Mouse (Mus musculus) CH12.LX (cell line): ENCODE measurements around the gene Cc2d1b. TPM values are rescaled to one million over a fixed set of nuclear protein-coding genes. Genes with fewer than 3 reads are reported as not detected.

ENCODE experiments used
- DNase-seq: peaks from one replicate; pipeline ENCODE4 v3.0.0-alpha.2; 2013; ENCODE audit errors: extremely low read depth
- H3K27ac ChIP-seq: 2 replicates; pipeline ENCODE4 v1.5.1; 2012; ENCODE audit warnings: low read depth, mild to moderate bottlenecking, control low read depth, moderate library complexity; ENCODE audit not compliant: insufficient read depth
- H3K27me3 ChIP-seq: replicated peaks from 2 replicates; pipeline ENCODE3; 2012; ENCODE audit warnings: inconsistent platforms
- H3K36me3 ChIP-seq, 2 experiments: replicated peaks in 1 of 2; 2 replicates each; pipeline versions ENCODE3 to v1.6.1; 2012; ENCODE audit warnings: inconsistent platforms in 1 of 2, low read length in 1 of 2, mild to moderate bottlenecking in 1 of 2, mixed read lengths in 1 of 2, moderate library complexity in 1 of 2; ENCODE audit not compliant: control insufficient read depth in 1 of 2, insufficient read depth in 1 of 2
- H3K4me1 ChIP-seq, 2 experiments: 2 replicates each; pipeline ENCODE4 v1.6.1; 2012; ENCODE audit warnings: inconsistent platforms in 1 of 2, moderate library complexity in 1 of 2; ENCODE audit not compliant: insufficient read depth in 2 of 2, control insufficient read depth in 1 of 2
- H3K4me2 ChIP-seq: 2 replicates; pipeline ENCODE4 v1.6.1; 2012; ENCODE audit warnings: low read depth, mild to moderate bottlenecking, control low read depth; ENCODE audit not compliant: poor library complexity, insufficient read depth, severe bottlenecking
- H3K4me3 ChIP-seq, 3 experiments: fragments of 150-350 bp in 1 of 3; sonication (generic) in 1 of 3; replicated peaks in 1 of 3; 2 replicates each; pipeline versions ENCODE3 to v1.5.1; 2011 to 2012; ENCODE audit warnings: low read depth in 2 of 3, low read length in 2 of 3, mild to moderate bottlenecking in 2 of 3, moderate library complexity in 2 of 3, control low read depth in 1 of 3, improper control_type of control experiment in 1 of 3, inconsistent platforms in 1 of 3, mixed read lengths in 1 of 3; ENCODE audit not compliant: poor library complexity in 1 of 3
- H3K79me2 ChIP-seq: replicated peaks from 2 replicates; pipeline ENCODE4 v1.6.1; 2012; ENCODE audit warnings: mild to moderate bottlenecking, moderate library complexity; ENCODE audit not compliant: control insufficient read depth, poor library complexity, insufficient read depth, severe bottlenecking; ENCODE audit errors: extremely low read depth
- H3K9ac ChIP-seq: 2 replicates; pipeline ENCODE4 v1.6.1; 2012; ENCODE audit warnings: low read depth, mild to moderate bottlenecking, control low read depth, moderate library complexity; ENCODE audit not compliant: insufficient read depth
- H3K9me3 ChIP-seq: replicated peaks from 2 replicates; pipeline ENCODE3; 2012; ENCODE audit warnings: low read length, inconsistent platforms, mixed read lengths
- IRF4 ChIP-seq: IDR thresholded peaks from 2 replicates; pipeline ENCODE4 v1.6.1; 2014; ENCODE audit warnings: low read depth, mild to moderate bottlenecking, inconsistent platforms, low read length, improper control_type of control experiment
- MAX ChIP-seq: IDR thresholded peaks from 2 replicates; pipeline ENCODE4 v1.6.1; 2011; ENCODE audit warnings: low read length, improper control_type of control experiment
- MAZ ChIP-seq: IDR thresholded peaks from 2 replicates; pipeline ENCODE4 v1.6.1; 2012; ENCODE audit warnings: low read depth, mild to moderate bottlenecking, inconsistent platforms, low read length, improper control_type of control experiment, moderate library complexity
- POLR2AphosphoS2 ChIP-seq: IDR thresholded peaks from 2 replicates; pipeline ENCODE4 v1.6.1; 2011; ENCODE audit warnings: low read depth, low read length, improper control_type of control experiment
- SMC3 ChIP-seq: IDR thresholded peaks from 2 replicates; pipeline ENCODE4 v1.6.1; 2011; ENCODE audit warnings: low read depth, low read length, improper control_type of control experiment
- ZC3H11A ChIP-seq: IDR thresholded peaks from 2 replicates; pipeline ENCODE4 v1.6.1; 2012; ENCODE audit warnings: low read depth, mild to moderate bottlenecking, inconsistent platforms, low read length, improper control_type of control experiment
- ZNF384 ChIP-seq: IDR thresholded peaks from 2 replicates; pipeline ENCODE4 v1.6.1; 2012; ENCODE audit warnings: low read depth, low read length, improper control_type of control experiment, inconsistent platforms
- dilution Hi-C: fragments of 300-500 bp; cut with MboI; formaldehyde crosslinking; loops from 2 replicates; pipeline ENCODE4 v1.14.3; 2020; ENCODE audit warnings: low sequenced_read_pairs; ENCODE audit not compliant: extremely low pct_unique_long_range_greater_than_20kb, extremely low pct_ligation_motif_present
- in situ Hi-C: fragments of 300-500 bp; cut with MboI; formaldehyde crosslinking; loops from 3 replicates; pipeline ENCODE4 v1.14.3; 2019; ENCODE audit warnings: low sequenced_read_pairs, low pct_ligation_motif_present, low pct_unique_long_range_greater_than_20kb, mixed read lengths
- polyA plus RNA-seq: library from polyadenylated mRNA; unstranded; fragments of >175 nt; gene quantifications from 2 replicates; pipeline ENCODE4 v1.2.1, GENCODE M21; 2012; ENCODE audit warnings: low read depth; ENCODE audit not compliant: insufficient read length
- total RNA-seq, 2 experiments: library from RNA; depleted of rRNA; stranded (reverse); fragments of 300-350 nt in 1 of 2; fragments of >200 nt in 1 of 2; gene quantifications; 2 replicates each; pipeline ENCODE4 v1.2.3; 2012 to 2014

The Cc2d1b gene
- total and polyA plus RNA-seq, 3 experiments, result 48.9 to 61.4 (median 57.5) TPM

DNA sequence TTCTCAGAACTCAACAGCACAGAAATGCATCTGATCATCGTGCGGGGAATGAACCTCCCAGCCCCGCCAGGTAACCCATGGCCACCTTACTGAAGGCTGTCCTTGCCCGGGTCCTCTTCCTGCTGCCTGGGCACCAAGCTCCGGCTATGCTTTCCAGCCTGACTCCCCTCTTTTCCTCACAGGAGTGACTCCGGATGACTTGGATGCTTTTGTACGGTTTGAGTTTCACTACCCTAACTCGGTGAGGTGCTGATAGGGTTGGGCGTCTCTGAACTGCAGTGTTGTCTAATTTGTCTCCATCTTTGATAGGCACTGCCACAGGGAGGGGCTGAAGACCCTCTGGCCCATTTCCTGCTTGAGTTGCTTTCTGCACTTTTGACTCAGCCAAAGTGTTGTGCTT is 10.4 kb downstream of the Cc2d1b start:
- Histone ChIP-seq H3K4me3 (no peak overlapping the region), H3K27me3 (no peaks in the 10 kb centered on the region), H3K4me2 (no peak overlapping the region)
- in situ Hi-C loops, result no loop called here
- no peak for DNase-seq
- TF ChIP-seq ZNF384 (no peak), IRF4 (no peak), MAZ (no peak)
- TF ChIP-seq, all 38 proteins: peak for 0
- no peaks in the 10 kb centered on the region for H3K9me3 ChIP-seq
- no peaks in the 10 kb centered on the region for H3K4me1 ChIP-seq
- dilution Hi-C loops, result no loop called here
- no peaks in the 10 kb centered on the region for H3K79me2 ChIP-seq
- peaks cover 81 to 98% of the 10 kb centered on the region in 2 experiments for H3K36me3 ChIP-seq
- no peak overlapping the region for H3K27ac ChIP-seq
- H3K9ac ChIP-seq, result no peak overlapping the region

DNA sequence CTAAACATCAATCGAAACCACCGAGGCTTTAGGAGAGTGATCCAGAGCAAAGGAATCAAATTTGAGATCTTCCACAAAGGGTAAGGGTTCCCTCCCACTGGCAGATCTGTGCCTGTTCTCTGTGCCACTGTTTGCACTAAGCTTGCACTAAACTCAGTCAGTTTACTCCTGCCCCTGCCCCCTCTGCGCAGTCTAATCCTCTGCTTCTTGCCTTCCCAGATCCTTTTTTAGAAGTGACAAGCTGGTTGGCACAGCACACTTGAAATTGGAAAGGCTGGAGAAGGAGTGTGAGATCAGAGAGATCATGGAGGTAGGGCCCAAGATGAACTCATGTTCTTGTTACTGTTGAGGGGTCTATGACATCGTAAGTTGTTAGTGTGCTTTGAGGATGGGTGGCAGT is 11.9 kb downstream of the Cc2d1b start:
- H3K4me1 ChIP-seq, result peaks cover 0 to 2% of the 10 kb centered on the region in 2 experiments; a peak in 2 of 4 replicates
- TF ChIP-seq IRF4 (no peak), ZNF384 (no peak), SMC3 (no peak), MAX (no peak), ZC3H11A (no peak)
- TF ChIP-seq, all 38 proteins: peak for 0
- Histone ChIP-seq H3K9ac (no peak overlapping the region), H3K36me3 (peaks cover 67 to 96% of the 10 kb centered on the region in 2 experiments), H3K4me2 (no peak overlapping the region), H3K79me2 (no peaks in the 10 kb centered on the region), H3K4me3 (no peak overlapping the region), H3K27ac (no peak overlapping the region), H3K27me3 (no peaks in the 10 kb centered on the region), H3K9me3 (no peaks in the 10 kb centered on the region)
- in situ Hi-C loops, result no loop called here
- dilution Hi-C loops, result no loop called here
- no peak for DNase-seq

GRCm38 (mm10) chr4:108633703-108634102 is 14.0 kb downstream of the Cc2d1b start:
- Histone ChIP-seq H3K27me3 (no peaks in the 10 kb centered on the region), H3K9ac (no peak overlapping the region), H3K36me3 (peaks cover 53 to 81% of the 10 kb centered on the region in 2 experiments), H3K9me3 (no peaks in the 10 kb centered on the region), H3K4me3 (no peak overlapping the region), H3K4me2 (no peak overlapping the region), H3K27ac (no peak overlapping the region), H3K4me1 (peaks cover 13 to 23% of the 10 kb centered on the region in 2 experiments), H3K79me2 (no peaks in the 10 kb centered on the region)
- DNase-seq, result no peak
- in situ Hi-C loops, result no loop called here
- dilution Hi-C loops, result no loop called here
- TF ChIP-seq POLR2AphosphoS2, result no peak
